Mouse (Mus musculus): ENCODE measurements around the gene Ipp. TPM values are rescaled to one million over a fixed set of nuclear protein-coding genes. Genes with fewer than 3 reads are reported as not detected.

Ipp gene
- 10.8 TPM for total RNA-seq (2023)

GRCm38 (mm10) chr4:116507425-116508218 is at the start of gene Ipp:
Ipp (plus strand) TSS chr4:116507549.

DNA sequence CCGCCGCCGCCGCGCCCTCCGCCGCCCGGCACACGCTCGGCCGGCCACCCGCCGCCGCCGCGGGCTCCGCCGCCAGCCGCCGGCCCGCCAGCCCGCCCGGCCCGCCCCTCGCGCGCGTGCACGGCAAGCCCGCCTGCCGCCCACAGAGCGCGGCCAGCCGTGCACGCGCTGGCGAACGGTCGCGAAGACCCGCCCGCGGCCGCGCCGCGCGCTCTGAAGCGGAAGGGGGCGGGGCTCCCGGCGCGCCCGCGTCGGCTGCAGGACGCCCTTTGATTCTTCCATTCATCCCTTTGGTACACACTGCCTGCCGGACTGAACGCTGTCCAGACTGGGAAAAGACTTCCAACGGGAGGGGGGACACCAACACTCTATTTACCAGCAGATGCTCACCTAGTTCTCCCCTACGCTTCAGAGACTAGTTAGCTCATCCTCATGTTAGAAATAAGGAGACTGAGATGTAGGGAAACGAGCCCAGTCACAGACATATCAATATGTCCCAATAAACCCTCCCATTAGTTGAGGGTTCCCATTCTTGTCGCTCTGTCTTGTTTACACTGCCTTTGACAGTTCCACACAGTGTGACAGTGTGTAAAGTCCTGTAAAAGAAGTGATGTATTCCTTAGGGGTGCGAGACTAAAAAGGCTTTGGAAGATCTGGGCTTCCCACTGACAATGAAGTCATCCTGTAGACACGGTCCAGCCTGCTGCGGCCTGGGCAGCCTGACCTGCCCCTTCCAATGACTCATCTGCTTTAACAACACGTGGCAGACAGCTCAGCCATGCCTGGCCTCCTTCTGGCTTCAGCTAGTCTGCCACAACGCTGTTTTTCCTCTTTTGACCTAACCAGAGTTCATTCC is 43.0 kb upstream of the Ipp start, which contains the start of gene Mast2:
Gene Mast2 (minus strand): TSS at position 58 of the 856 bp plus-strand sequence.

DNA sequence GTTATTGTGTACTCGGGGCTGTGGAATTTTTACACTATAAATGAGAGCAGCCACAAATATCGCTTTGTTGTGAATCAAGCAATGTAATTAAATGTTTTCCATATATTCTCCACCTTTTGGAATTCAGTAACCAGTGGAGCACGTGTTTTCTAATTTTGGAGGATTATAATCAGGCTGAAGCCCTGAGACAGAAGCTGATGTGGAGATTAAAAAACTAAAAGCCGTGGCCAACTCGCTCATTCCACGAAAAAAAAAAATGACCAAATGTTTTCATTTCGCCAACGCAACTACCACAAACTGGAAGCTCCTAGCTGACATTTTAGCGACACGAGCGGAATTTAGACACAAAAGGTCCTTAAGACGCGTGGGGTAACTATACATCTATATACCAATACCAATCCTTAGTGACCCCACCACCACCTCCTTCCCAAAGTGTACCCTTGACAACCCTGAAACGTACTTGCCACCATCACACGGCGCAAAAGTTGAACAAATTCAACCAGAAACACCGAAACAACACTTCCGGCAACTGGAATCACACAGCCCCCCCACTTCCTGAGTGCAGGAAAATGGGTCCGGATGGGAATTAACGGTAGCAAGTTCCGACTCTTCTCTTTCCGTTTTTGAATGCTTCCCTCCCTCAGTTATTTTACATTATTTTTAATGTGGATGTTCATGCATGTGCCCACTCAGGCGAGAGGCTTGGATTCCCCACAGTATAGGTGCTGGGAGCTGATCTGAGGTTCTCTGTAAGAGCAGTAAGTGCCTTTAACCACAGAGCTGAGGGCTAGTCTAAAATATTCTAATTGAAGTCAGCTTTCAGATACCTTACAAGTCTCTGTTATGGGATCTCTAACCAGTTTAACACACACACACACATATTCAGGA is 48.3 kb downstream of the Ipp start, which contains the start of gene Tmem69:
Gene Tmem69 (minus strand): TSS at position 524 of the 888 bp plus-strand sequence.

GRCm38 (mm10) chr4:116557306-116558121 is 50.2 kb downstream of the Ipp start, which contains the start of gene Gpbp1l1:
Gpbp1l1 (plus strand) TSS chr4:116557658.

Other genes with a start within 250 kb of the Ipp start
- 33.8 TPM for gene Mast2, start 43.4 kb upstream of the Ipp start, total RNA-seq (2023)
- gene Tmem69, start 48.4 kb downstream of the Ipp start, total RNA-seq (2023): 7.8 TPM
- 136 TPM for gene Gpbp1l1, start 50.1 kb downstream of the Ipp start, total RNA-seq (2023)
- 8.8 TPM for gene Ccdc17, start 89.1 kb downstream of the Ipp start, total RNA-seq (2023)
- 116 TPM for gene Nasp, start 120.4 kb downstream of the Ipp start, total RNA-seq (2023)
- gene Akr1a1, start 144.1 kb downstream of the Ipp start, total RNA-seq (2023): 169 TPM
- gene Prdx1, start 178.0 kb downstream of the Ipp start, total RNA-seq (2023): 158 TPM
- 3.3 TPM for gene Mmachc, start 200.9 kb downstream of the Ipp start, total RNA-seq (2023)
- gene Ccdc163, start 201.0 kb downstream of the Ipp start, total RNA-seq (2023): 11.5 TPM
- gene Tesk2, start 213.4 kb downstream of the Ipp start, total RNA-seq (2023): 5.7 TPM